Mouse (Mus musculus) adrenal gland, postnatal 10 days (tissue): Measurements from ENCODE around the gene Gng13. TPM values are rescaled to one million over a fixed set of nuclear protein-coding genes. Genes with fewer than 3 reads are reported as not detected.

Experiments
- microRNA-seq: library from miRNA; unstranded; fragments of <30 nt; microRNA quantifications from one replicate; pipeline ENCODE4 v1.2.0, GENCODE M21; 2021
- total RNA-seq, 2 experiments: library from RNA; stranded (reverse); gene quantifications; 2 replicates each; pipeline ENCODE4 v1.2.3; 2021

The Gng13 gene
- total RNA-seq, 2 experiments from 2014 or later = 0.70 TPM; not detected in 1

Small RNA genes within 50 kb of the gene (microRNA-seq; reads per million reads assigned to microRNA genes)
- gene Gm25083 = not detected

Other genes starting within 250 kb of the Gng13 start
- under 1 TPM in 1 of 2 experiments, not detected in 1; 0.15 TPM for gene Sstr5, start 219.9 kb upstream of the Gng13 start, total RNA-seq
- gene Sox8, start 146.5 kb upstream of the Gng13 start, total RNA-seq = 1 to 10 TPM; 1.7 to 2.4 TPM
- 10 to 100 TPM; 35.8 to 44.3 TPM for gene Lmf1, start 138.1 kb upstream of the Gng13 start, total RNA-seq
- 10 to 100 TPM in 1 of 2 experiments, 1 to 10 TPM in 1; 7.9 to 11.2 TPM for gene Chtf18, start 10.2 kb downstream of the Gng13 start, total RNA-seq
- gene Rpusd1, start 10.5 kb downstream of the Gng13 start, total RNA-seq = 10 to 100 TPM in 1 of 2 experiments, 1 to 10 TPM in 1; 9.5 to 11.0 TPM
- not detected for gene Mslnl, start 18.9 kb downstream of the Gng13 start, total RNA-seq
- 10 to 100 TPM; 13.6 to 19.0 TPM for gene Msln, start 37.2 kb downstream of the Gng13 start, total RNA-seq
- gene Narfl, start 56.6 kb downstream of the Gng13 start, total RNA-seq = 10 to 100 TPM; 31.9 to 39.7 TPM
- gene Haghl, start 68.5 kb downstream of the Gng13 start, total RNA-seq = 10 to 100 TPM; 22.5 to 35.3 TPM
- not detected for gene Ccdc78, start 69.4 kb downstream of the Gng13 start, total RNA-seq
- gene Fam173a, start 75.7 kb downstream of the Gng13 start, total RNA-seq = 10 to 100 TPM; 63.1 to 76.4 TPM
- gene AC134908.4, start 78.5 kb downstream of the Gng13 start, total RNA-seq = under 1 TPM in 1 of 2 experiments, not detected in 1; 0.48 TPM
- 10 to 100 TPM; 28.0 to 45.1 TPM for gene Metrn, start 80.0 kb downstream of the Gng13 start, total RNA-seq
- gene Fbxl16, start 91.9 kb downstream of the Gng13 start, total RNA-seq = 10 to 100 TPM; 11.6 to 14.5 TPM
- gene Wdr24, start 106.5 kb downstream of the Gng13 start, total RNA-seq = 10 to 100 TPM; 17.6 to 23.1 TPM
- gene Jmjd8, start 111.7 kb downstream of the Gng13 start, total RNA-seq = 10 to 100 TPM; 54.9 to 62.3 TPM
- gene Stub1, start 116.2 kb downstream of the Gng13 start, total RNA-seq = 100 to 1,000 TPM; 138 to 157 TPM
- gene Rhbdl1, start 120.1 kb downstream of the Gng13 start, total RNA-seq = 10 to 100 TPM; 11.9 to 14.6 TPM
- gene Gm20683, start 124.6 kb downstream of the Gng13 start, total RNA-seq = 10 to 100 TPM in 1 of 2 experiments, 1 to 10 TPM in 1; 7.0 to 12.3 TPM
- gene Rhot2, start 127.7 kb downstream of the Gng13 start, total RNA-seq = 10 to 100 TPM; 71.6 to 98.5 TPM
- 10 to 100 TPM; 17.5 to 24.1 TPM for gene Wdr90, start 144.3 kb downstream of the Gng13 start, total RNA-seq
- gene Mcrip2, start 151.6 kb downstream of the Gng13 start, total RNA-seq = 100 to 1,000 TPM; 319 to 366 TPM
- gene Mettl26, start 157.9 kb downstream of the Gng13 start, total RNA-seq = 10 to 100 TPM; 66.8 to 69.2 TPM
- 1 to 10 TPM in 1 of 2 experiments, under 1 TPM in 1; 0.78 to 2.7 TPM for gene Wfikkn1, start 163.7 kb downstream of the Gng13 start, total RNA-seq
- gene Rab40c, start 202.6 kb downstream of the Gng13 start, total RNA-seq = 10 to 100 TPM; 16.9 to 25.6 TPM
- 100 to 1,000 TPM; 101 to 118 TPM for gene Pigq, start 227.8 kb downstream of the Gng13 start, total RNA-seq
- 1 to 10 TPM in 1 of 2 experiments, under 1 TPM in 1; 0.30 to 1.4 TPM for gene Nhlrc4, start 227.8 kb downstream of the Gng13 start, total RNA-seq
- gene A930017K11Rik, start 235.4 kb downstream of the Gng13 start, total RNA-seq = not detected